Mouse (Mus musculus): ENCODE results near the gene Nfe2. TPM values are rescaled to one million over a fixed set of nuclear protein-coding genes. Genes with fewer than 3 reads are reported as not detected.

The Nfe2 gene
- total and polyA plus RNA-seq, 3 experiments, result 0.14 TPM; not detected in 2

- Histone ChIP-seq H3K9me3 (replicated peaks; ENCODE audit: low read length) (no peaks in the 10 kb centered on the region), H3K4me2 (ENCODE audit: insufficient read depth, low read depth, poor library complexity, severe bottlenecking) (peak overlapping the region; percentile 68), H3K9ac (ENCODE audit: insufficient read depth, low read depth) (peak overlapping the region; percentile 89), H3K36me3 (replicated peaks in 1 of 2; ENCODE audit: control insufficient read depth in 1 of 2, insufficient read depth in 1 of 2, low read length in 1 of 2) (peaks cover 0 to 3% of the 10 kb centered on the region in 2 experiments), H3K79me2 (replicated peaks; ENCODE audit: control insufficient read depth, extremely low read depth, insufficient read depth, poor library complexity, severe bottlenecking) (no peaks in the 10 kb centered on the region), H3K4me1 (ENCODE audit: control insufficient read depth in 1 of 2, insufficient read depth in 2 of 2) (peaks cover 10 to 87% of the 10 kb centered on the region in 2 experiments; a peak in 3 of 4 replicates), H3K27me3 (replicated peaks) (peaks cover 5% of the 10 kb centered on the region), H3K27ac (ENCODE audit: insufficient read depth, low read depth) (peak overlapping the region; percentile 17), H3K4me3 (replicated peaks in 1 of 3; ENCODE audit: low read depth in 2 of 3, low read length in 2 of 3, poor library complexity in 1 of 3) (peak overlapping the region; percentile 53 to 57 (median 57))
- peak; percentile 55 for TF ChIP-seq NRF1 (IDR thresholded peaks at IDR 0.05; ENCODE audit: low read depth, low read length)
- no peak for TF ChIP-seq GABPA (IDR thresholded peaks at IDR 0.05; ENCODE audit: insufficient replicate concordance, low read depth, low read length)
- peak; percentile 52 for TF ChIP-seq IRF4 (IDR thresholded peaks at IDR 0.05; ENCODE audit: low read depth, low read length)
- TF ChIP-seq USF1 (IDR thresholded peaks at IDR 0.05; ENCODE audit: low read depth, low read length), result no peak
- no peak for TF ChIP-seq CTCF (conservative IDR thresholded peaks at IDR 0.05 in 1 of 2, IDR thresholded peaks at IDR 0.05 in 1 of 2; ENCODE audit: low read depth in 2 of 2, low read length in 2 of 2)
- TF ChIP-seq RCOR1 (conservative IDR thresholded peaks at IDR 0.05; ENCODE audit: low read depth, low read length), result 0 out of 2 replicates have a peak, but pooled peaks have one; percentile 15
- TF ChIP-seq PAX5 (IDR thresholded peaks at IDR 0.05; ENCODE audit: low read length), result no peak
- peak; percentile 82 for TF ChIP-seq POLR2A (IDR thresholded peaks at IDR 0.05; ENCODE audit: low read depth, low read length)
- TF ChIP-seq USF2 (conservative IDR thresholded peaks at IDR 0.05; ENCODE audit: low read depth, low read length), result no peak
- no peak for TF ChIP-seq ZKSCAN1 (IDR thresholded peaks at IDR 0.05; ENCODE audit: borderline replicate concordance, low read depth, low read length)
- TF ChIP-seq JUN (IDR thresholded peaks at IDR 0.05; ENCODE audit: insufficient read depth, low read depth, low read length), result no peak
- no peak for TF ChIP-seq EP300 (IDR thresholded peaks at IDR 0.05; ENCODE audit: low read length)
- peak; percentile 68 for TF ChIP-seq MAX (IDR thresholded peaks at IDR 0.05; ENCODE audit: low read length)
- TF ChIP-seq SIN3A (IDR thresholded peaks at IDR 0.05; ENCODE audit: low read length), result peak; percentile 80
- no peak for TF ChIP-seq JUND (conservative IDR thresholded peaks at IDR 0.05; ENCODE audit: low read depth, low read length)
- TF ChIP-seq RAD21 (IDR thresholded peaks at IDR 0.05; ENCODE audit: low read depth, low read length), result no peak
- TF ChIP-seq MXI1 (IDR thresholded peaks at IDR 0.05; ENCODE audit: low read depth, low read length), result peak; percentile 91
- peak; percentile 34 for TF ChIP-seq ETS1 (conservative IDR thresholded peaks at IDR 0.05; ENCODE audit: low read depth, low read length)
- peak; percentile 77 for TF ChIP-seq ZMIZ1 (IDR thresholded peaks at IDR 0.05; ENCODE audit: low read depth, low read length)
- peak; percentile 75 for TF ChIP-seq ELF1 (IDR thresholded peaks at IDR 0.05; ENCODE audit: low read depth, low read length)
- TF ChIP-seq ZC3H11A (IDR thresholded peaks at IDR 0.05; ENCODE audit: low read depth, low read length), result no peak
- TF ChIP-seq CHD2 (IDR thresholded peaks at IDR 0.05; ENCODE audit: low read length), result peak; percentile 98
- peak; percentile 85; the same call in 1 of the 2 replicates for TF ChIP-seq E2F4 (IDR thresholded peaks at IDR 0.05; ENCODE audit: insufficient replicate concordance, low read depth, low read length)
- 0 out of 2 replicates have a peak, but pooled peaks have one; percentile 51 for TF ChIP-seq KAT2A (IDR thresholded peaks at IDR 0.05; ENCODE audit: insufficient replicate concordance, low read length)
- peak; percentile 64; the same call in 1 of the 2 replicates for TF ChIP-seq MEF2A (IDR thresholded peaks at IDR 0.05; ENCODE audit: borderline replicate concordance, low read depth, low read length)
- 0 out of 2 replicates have a peak, but pooled peaks have one; percentile 24 for TF ChIP-seq UBTF (IDR thresholded peaks at IDR 0.05; ENCODE audit: low read depth, low read length)
- peak; percentile 49 for TF ChIP-seq MYC (IDR thresholded peaks at IDR 0.05; ENCODE audit: low read depth, low read length)
- TF ChIP-seq SMC3 (IDR thresholded peaks at IDR 0.05; ENCODE audit: low read depth, low read length), result no peak
- TF ChIP-seq CHD1 (IDR thresholded peaks at IDR 0.05; ENCODE audit: low read depth, low read length), result no peak
- TF ChIP-seq ZNF384 (IDR thresholded peaks at IDR 0.05; ENCODE audit: low read depth, low read length), result no peak
- TF ChIP-seq MAFK (IDR thresholded peaks at IDR 0.05; ENCODE audit: insufficient replicate concordance, low read length), result no peak
- peak; percentile 87 for TF ChIP-seq MAZ (IDR thresholded peaks at IDR 0.05; ENCODE audit: low read depth, low read length)
- peak; percentile 99 for TF ChIP-seq BHLHE40 (IDR thresholded peaks at IDR 0.05; ENCODE audit: low read depth, low read length)
- peak; percentile 72 for TF ChIP-seq HCFC1 (IDR thresholded peaks at IDR 0.05; ENCODE audit: low read depth, low read length)
- peak; percentile 68; the same call in 1 of the 2 replicates for TF ChIP-seq TBP (conservative IDR thresholded peaks at IDR 0.05; ENCODE audit: low read depth, low read length)
- 0 out of 2 replicates have a peak, but pooled peaks have one; percentile 13 for TF ChIP-seq NELFE (IDR thresholded peaks at IDR 0.05; ENCODE audit: low read depth, low read length)
- peak; percentile 60 for TF ChIP-seq TCF12 (IDR thresholded peaks at IDR 0.05; ENCODE audit: low read depth, low read length)
- no peak; the same call in 1 of the 2 replicates for TF ChIP-seq POLR2AphosphoS2 (IDR thresholded peaks at IDR 0.05; ENCODE audit: low read depth, low read length)
- dilution Hi-C loops (cut with MboI; ENCODE audit: extremely low pct_ligation_motif_present, extremely low pct_unique_long_range_greater_than_20kb, low sequenced_read_pairs), result no loop called here
- DNase-seq (ENCODE audit: extremely low read depth), result peak; percentile 100
- in situ Hi-C loops (cut with MboI; ENCODE audit: low pct_ligation_motif_present, low pct_unique_long_range_greater_than_20kb, low sequenced_read_pairs), result loop anchor here (5.0 kb wide), 2 partner anchors 53 to 118 kb away; no protein-coding TSS in a partner anchor
Measured at GRCm38 (mm10) chr15:103305070-103305678, 47.0 kb upstream of the Nfe2 start.

Data from CH12.LX (cell line).